Mouse (Mus musculus): ENCODE results near the gene Tdo2. TPM values are rescaled to one million over a fixed set of nuclear protein-coding genes. Genes with fewer than 3 reads are reported as not detected.

Tdo2 gene
- polyA plus RNA-seq (2015; fragmentation: Nextera tagmentation; extraction: Ambion mirVana) = 0.18 and 0.34 TPM in 2 replicates

DNA sequence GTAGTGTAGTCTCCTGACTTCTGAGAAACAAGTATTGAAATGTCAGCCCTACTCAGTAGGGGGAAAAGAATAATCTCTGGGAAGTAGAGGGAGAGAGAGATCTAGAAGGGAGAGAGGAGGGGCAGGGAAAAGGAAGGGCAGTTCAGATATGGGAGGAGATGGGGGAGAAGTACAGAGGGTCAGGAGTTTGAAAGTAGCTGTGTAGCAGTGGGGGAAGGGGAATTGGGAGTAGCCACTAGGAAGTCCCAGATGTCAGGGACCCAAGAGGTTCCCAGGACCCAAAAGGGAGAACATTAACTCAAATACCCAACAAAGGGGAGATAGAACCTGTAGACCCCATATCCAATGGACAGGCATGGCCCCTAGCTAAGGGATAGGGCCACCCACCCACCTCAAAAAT, at the start of gene Tdo2:
Tdo2 (minus strand) TSS at position 101 of the 400 bp plus-strand sequence.
- Histone ChIP-seq H3K9me3 (replicated peaks) (no peaks in the 10 kb centered on the region), H3K4me3 (replicated peaks) (no peak within 1 kb of the TSS), H3K4me1 (no peaks in the 10 kb centered on the region), H3K36me3 (no peaks in the 10 kb centered on the region), H3K4me2 (no peak within 1 kb of the TSS), H3K9ac (replicated peaks) (no peak within 1 kb of the TSS), H3K27ac (replicated peaks) (no peak within 1 kb of the TSS), H3K27me3 (replicated peaks) (no peaks in the 10 kb centered on the region)
- ATAC-seq (ENCODE audit: low FRiP score) = no peak

GRCm38 (mm10) chr3:82023065-82023464, 47.1 kb upstream of the Tdo2 start:
- no peaks in the 10 kb centered on the region for H3K9me3 ChIP-seq (replicated peaks)
- no peaks in the 10 kb centered on the region for H3K36me3 ChIP-seq
- WGBS = 87% methylated on average over 3 of the region's 3 CpGs
- no peak overlapping the region for H3K4me2 ChIP-seq
- no peaks in the 10 kb centered on the region for H3K4me1 ChIP-seq
- ATAC-seq (ENCODE audit: low FRiP score) = no peak
- no peak overlapping the region for H3K9ac ChIP-seq (replicated peaks)
- no peaks in the 10 kb centered on the region for H3K27me3 ChIP-seq (replicated peaks)
- no peak overlapping the region for H3K4me3 ChIP-seq (replicated peaks)
- no peak overlapping the region for H3K27ac ChIP-seq (replicated peaks)

GRCm38 (mm10) chr3:82022421-82022920, 46.5 kb upstream of the Tdo2 start:
- no peak overlapping the region for H3K27ac ChIP-seq (replicated peaks)
- no peak for ATAC-seq (ENCODE audit: low FRiP score)
- H3K4me3 ChIP-seq (replicated peaks) = no peak overlapping the region
- WGBS = 90% methylated on average over 8 of the region's 8 CpGs
- H3K4me1 ChIP-seq = no peaks in the 10 kb centered on the region
- no peaks in the 10 kb centered on the region for H3K9me3 ChIP-seq (replicated peaks)
- no peak overlapping the region for H3K4me2 ChIP-seq
- no peak overlapping the region for H3K9ac ChIP-seq (replicated peaks)
- no peaks in the 10 kb centered on the region for H3K27me3 ChIP-seq (replicated peaks)
- H3K36me3 ChIP-seq = no peaks in the 10 kb centered on the region

- no peaks in the 10 kb centered on the region for H3K27me3 ChIP-seq (replicated peaks)
- H3K4me1 ChIP-seq = no peaks in the 10 kb centered on the region
- H3K4me3 ChIP-seq (replicated peaks) = no peak overlapping the region
- WGBS = 49% methylated on average over 7 of the region's 7 CpGs
- no peak overlapping the region for H3K9ac ChIP-seq (replicated peaks)
- no peaks in the 10 kb centered on the region for H3K36me3 ChIP-seq
- H3K4me2 ChIP-seq = no peak overlapping the region
- no peaks in the 10 kb centered on the region for H3K9me3 ChIP-seq (replicated peaks)
- no peak for ATAC-seq (ENCODE audit: low FRiP score)
- H3K27ac ChIP-seq (replicated peaks) = no peak overlapping the region
Observed at GRCm38 (mm10) chr3:82014148-82014703, 38.2 kb upstream of the Tdo2 start.

DNA sequence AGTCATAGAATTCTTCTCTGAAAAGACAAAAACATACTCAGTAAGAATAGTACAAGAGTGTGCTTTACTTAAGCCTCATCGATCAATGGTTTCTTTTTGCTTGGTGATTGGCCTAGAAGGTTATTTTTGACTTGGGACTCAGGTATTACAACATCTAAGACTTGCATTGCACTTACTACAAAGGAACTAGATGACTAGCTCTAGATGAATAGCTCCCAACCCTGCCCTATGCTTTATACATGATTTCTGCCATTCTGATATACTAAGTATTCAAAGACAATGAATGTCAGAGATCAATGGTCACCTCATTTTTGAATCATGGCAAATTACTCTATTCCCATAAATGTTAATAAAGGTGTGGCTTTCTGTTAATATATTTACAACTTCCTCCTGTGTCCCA, 31.0 kb upstream of the Tdo2 start:
- ATAC-seq (ENCODE audit: low FRiP score) = no peak
- Histone ChIP-seq H3K4me1 (no peaks in the 10 kb centered on the region), H3K4me2 (no peak overlapping the region), H3K27me3 (replicated peaks) (no peaks in the 10 kb centered on the region), H3K27ac (replicated peaks) (no peak overlapping the region), H3K9ac (replicated peaks) (no peak overlapping the region), H3K9me3 (replicated peaks) (no peaks in the 10 kb centered on the region), H3K36me3 (no peaks in the 10 kb centered on the region), H3K4me3 (replicated peaks) (no peak overlapping the region)
- WGBS = 100% methylated on average over 1 of the region's 1 CpGs

- 0 out of 2 replicates have a peak, but pooled peaks have one; percentile 45 for ATAC-seq (ENCODE audit: low FRiP score)
Observed at GRCm38 (mm10) chr3:81995988-81996387, 20.0 kb upstream of the Tdo2 start.

DNA sequence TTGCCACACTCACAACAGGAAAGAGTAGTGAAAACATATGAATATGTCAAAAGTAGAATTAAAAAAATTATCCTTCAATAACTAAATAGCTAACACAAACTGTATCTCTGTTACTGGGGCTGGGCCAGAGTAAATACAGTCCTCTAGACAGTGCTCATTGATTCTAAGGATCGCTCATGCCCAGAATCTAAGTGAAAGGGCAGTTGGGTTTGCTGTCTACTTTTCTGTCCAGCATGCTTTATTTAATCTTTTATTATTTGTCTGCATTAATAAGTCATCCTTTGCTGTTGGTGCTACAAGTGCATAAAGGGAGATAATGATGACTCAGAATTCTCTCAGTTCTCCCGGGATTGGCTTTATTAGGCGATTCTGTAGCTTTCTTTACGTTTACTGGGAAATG, 19.4 kb upstream of the Tdo2 start:
- Histone ChIP-seq H3K4me3 (replicated peaks) (no peak overlapping the region), H3K9ac (replicated peaks) (no peak overlapping the region), H3K27ac (replicated peaks) (no peak overlapping the region), H3K36me3 (no peaks in the 10 kb centered on the region), H3K4me2 (no peak overlapping the region), H3K9me3 (replicated peaks) (no peaks in the 10 kb centered on the region), H3K4me1 (no peaks in the 10 kb centered on the region), H3K27me3 (replicated peaks) (no peaks in the 10 kb centered on the region)
- no peak for ATAC-seq (ENCODE audit: low FRiP score)
- 35% methylated on average over 4 of the region's 4 CpGs for WGBS

More at GRCm38 (mm10) chr3:81995988-81996387, 20.0 kb upstream of the Tdo2 start:
- Histone ChIP-seq H3K4me2 (no peak overlapping the region), H3K9ac (replicated peaks) (no peak overlapping the region), H3K27ac (replicated peaks) (no peak overlapping the region), H3K36me3 (no peaks in the 10 kb centered on the region), H3K9me3 (replicated peaks) (no peaks in the 10 kb centered on the region), H3K27me3 (replicated peaks) (no peaks in the 10 kb centered on the region), H3K4me1 (no peaks in the 10 kb centered on the region), H3K4me3 (replicated peaks) (no peak overlapping the region)
- WGBS = 12% methylated on average over 1 of the region's 1 CpGs

DNA sequence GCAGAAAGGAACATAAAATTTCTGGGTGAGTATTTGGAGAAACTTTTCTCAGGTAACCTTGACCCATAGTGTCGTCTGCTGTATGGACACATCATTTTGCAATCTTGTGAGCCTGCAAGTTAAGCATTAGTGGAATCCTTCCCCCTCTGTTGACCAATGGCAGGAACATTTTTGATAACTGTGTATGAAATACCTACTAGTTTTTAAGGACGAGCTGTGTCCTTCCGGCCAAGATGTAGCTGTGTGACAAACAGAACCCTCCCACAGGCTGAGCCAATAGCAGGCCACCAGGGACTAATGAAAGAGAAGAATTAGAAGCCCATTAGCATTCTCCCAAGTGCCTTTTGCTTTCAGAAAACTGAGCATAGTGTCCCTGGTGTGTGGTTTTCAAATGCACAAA, 14.5 kb upstream of the Tdo2 start:
- WGBS = 54% methylated on average over 3 of the region's 3 CpGs
- no peak overlapping the region for H3K27ac ChIP-seq (replicated peaks)
- no peak overlapping the region for H3K9ac ChIP-seq (replicated peaks)
- no peaks in the 10 kb centered on the region for H3K9me3 ChIP-seq (replicated peaks)
- H3K4me1 ChIP-seq = no peaks in the 10 kb centered on the region
- no peaks in the 10 kb centered on the region for H3K36me3 ChIP-seq
- ATAC-seq (ENCODE audit: low FRiP score) = no peak
- no peak overlapping the region for H3K4me2 ChIP-seq
- no peaks in the 10 kb centered on the region for H3K27me3 ChIP-seq (replicated peaks)
- no peak overlapping the region for H3K4me3 ChIP-seq (replicated peaks)

- no peak overlapping the region for H3K4me3 ChIP-seq (replicated peaks)
- no peaks in the 10 kb centered on the region for H3K4me1 ChIP-seq
- ATAC-seq (ENCODE audit: low FRiP score) = no peak
- H3K36me3 ChIP-seq = no peaks in the 10 kb centered on the region
- no peak overlapping the region for H3K4me2 ChIP-seq
- WGBS = 57% methylated on average over 2 of the region's 2 CpGs
- H3K9me3 ChIP-seq (replicated peaks) = no peaks in the 10 kb centered on the region
- no peaks in the 10 kb centered on the region for H3K27me3 ChIP-seq (replicated peaks)
- no peak overlapping the region for H3K9ac ChIP-seq (replicated peaks)
- no peak overlapping the region for H3K27ac ChIP-seq (replicated peaks)
Observed at GRCm38 (mm10) chr3:81989692-81990141, 13.7 kb upstream of the Tdo2 start.

DNA sequence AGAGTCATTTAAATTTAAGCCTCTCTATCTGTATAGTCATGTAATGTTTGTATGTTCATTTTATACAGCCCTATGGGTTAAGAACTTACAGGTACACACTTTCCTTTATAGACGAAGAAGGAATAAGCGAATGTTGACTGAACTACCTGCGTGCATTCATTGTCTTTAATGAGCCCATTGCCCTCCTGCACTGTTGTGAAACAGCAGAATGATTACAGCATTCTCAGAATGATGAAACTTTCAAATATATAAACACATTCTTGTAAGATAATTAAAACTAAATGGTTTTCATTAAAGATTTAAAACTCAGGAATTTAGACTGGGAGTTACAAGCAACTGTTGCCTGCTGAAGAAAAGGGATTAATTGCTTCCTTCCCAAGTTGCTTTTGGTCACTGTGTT, 11.6 kb upstream of the Tdo2 start:
- Histone ChIP-seq H3K4me2 (no peak overlapping the region), H3K36me3 (no peaks in the 10 kb centered on the region), H3K9ac (replicated peaks) (no peak overlapping the region), H3K4me3 (replicated peaks) (no peak overlapping the region), H3K27me3 (replicated peaks) (no peaks in the 10 kb centered on the region), H3K9me3 (replicated peaks) (no peaks in the 10 kb centered on the region), H3K27ac (replicated peaks) (no peak overlapping the region), H3K4me1 (no peaks in the 10 kb centered on the region)
- no peak for ATAC-seq (ENCODE audit: low FRiP score)
- 91% methylated on average over 3 of the region's 3 CpGs for WGBS

DNA sequence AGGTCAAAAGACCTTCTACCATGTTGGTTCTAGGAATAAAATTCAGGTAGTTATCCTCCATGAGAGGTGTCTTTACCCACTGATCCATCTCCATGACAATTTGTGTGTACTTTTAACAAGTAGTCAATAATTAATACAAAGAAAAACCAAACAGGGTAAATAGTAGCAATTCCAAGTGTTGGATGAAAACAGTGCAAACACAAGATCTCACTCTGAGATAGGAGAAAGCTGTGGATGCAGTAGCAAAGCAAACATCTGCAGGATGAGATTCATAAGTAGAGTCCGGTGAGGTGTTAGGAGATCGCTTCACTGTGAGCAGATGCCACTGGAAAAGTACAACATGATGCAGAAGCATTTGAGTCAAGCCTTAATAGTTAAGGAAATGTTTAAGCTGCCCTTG, 10.1 kb upstream of the Tdo2 start:
- no peak for ATAC-seq (ENCODE audit: low FRiP score)
- WGBS = 92% methylated on average over 2 of the region's 2 CpGs
- H3K9me3 ChIP-seq (replicated peaks) = no peaks in the 10 kb centered on the region
- no peak overlapping the region for H3K27ac ChIP-seq (replicated peaks)
- H3K36me3 ChIP-seq = no peaks in the 10 kb centered on the region
- no peak overlapping the region for H3K4me3 ChIP-seq (replicated peaks)
- H3K9ac ChIP-seq (replicated peaks) = no peak overlapping the region
- H3K4me2 ChIP-seq = no peak overlapping the region
- H3K4me1 ChIP-seq = no peaks in the 10 kb centered on the region
- no peaks in the 10 kb centered on the region for H3K27me3 ChIP-seq (replicated peaks)

DNA sequence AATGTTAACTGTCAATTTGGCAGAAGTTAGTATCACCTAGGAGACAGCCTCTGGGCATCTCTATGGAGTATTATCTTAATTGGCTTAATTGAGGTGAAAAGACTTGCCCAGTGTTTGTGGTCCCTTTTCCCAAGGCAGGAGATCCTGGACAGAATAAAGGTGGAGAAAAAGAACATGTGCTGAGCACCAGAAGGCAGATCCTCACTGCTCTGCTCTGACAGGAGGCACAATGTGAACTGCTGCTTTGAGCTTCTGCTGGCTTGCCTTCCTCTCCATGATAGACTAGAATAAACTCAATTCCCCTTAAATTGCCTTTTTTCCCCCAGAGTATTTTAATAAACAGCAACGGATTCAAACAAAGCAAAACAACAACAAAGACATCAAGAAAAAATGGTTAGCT, 9.1 kb upstream of the Tdo2 start:
- no peaks in the 10 kb centered on the region for H3K4me1 ChIP-seq
- no peak overlapping the region for H3K9ac ChIP-seq (replicated peaks)
- H3K4me3 ChIP-seq (replicated peaks) = no peak overlapping the region
- WGBS = 59% methylated on average over 1 of the region's 1 CpGs
- no peaks in the 10 kb centered on the region for H3K27me3 ChIP-seq (replicated peaks)
- H3K36me3 ChIP-seq = no peaks in the 10 kb centered on the region
- H3K4me2 ChIP-seq = no peak overlapping the region
- ATAC-seq (ENCODE audit: low FRiP score) = no peak
- H3K27ac ChIP-seq (replicated peaks) = no peak overlapping the region
- H3K9me3 ChIP-seq (replicated peaks) = no peaks in the 10 kb centered on the region

All from neural tube, embryonic 15.5 days (tissue).